Mouse (Mus musculus): ENCODE data around the gene Pitpnm1. TPM values are rescaled to one million over a fixed set of nuclear protein-coding genes. Genes with fewer than 3 reads are reported as not detected.

Pitpnm1 gene
- polyA plus RNA-seq, 1 experiment from 2014 or later, result 12.1 TPM

DNA sequence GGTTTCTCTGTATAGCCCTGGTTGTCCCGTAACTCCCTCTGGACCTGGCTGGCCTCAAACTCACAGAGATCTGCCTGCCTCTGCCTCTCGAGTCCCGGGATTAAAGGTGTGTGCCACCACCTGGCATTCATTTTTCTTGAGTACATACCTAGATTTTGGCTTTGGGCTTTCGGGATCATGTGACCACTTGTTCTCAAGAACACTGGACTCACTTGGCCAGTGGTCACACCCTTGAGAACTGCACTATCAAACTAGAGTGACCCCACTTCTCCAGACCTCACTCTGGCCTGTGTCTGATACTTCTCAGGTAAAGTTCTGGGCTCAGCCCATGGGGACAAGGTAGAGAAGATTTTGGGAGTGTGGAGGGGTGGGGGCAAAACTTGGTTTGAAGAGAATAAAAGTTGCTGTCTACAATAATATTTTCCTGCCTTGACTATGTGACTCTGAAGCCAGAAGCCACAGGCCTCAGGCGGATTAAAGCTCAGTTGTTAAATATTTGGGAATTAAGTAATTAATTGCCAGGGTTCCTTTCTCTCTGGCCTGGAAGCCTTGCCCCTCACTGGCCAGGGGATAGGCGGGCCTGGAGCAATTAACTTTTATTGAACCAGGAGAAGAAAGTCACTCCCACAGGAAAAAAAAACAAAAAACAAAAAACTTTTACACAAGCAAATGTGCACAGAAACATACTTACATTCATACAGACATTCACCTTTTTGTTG is 26.9 kb upstream of the Pitpnm1 start:
- Histone ChIP-seq H3K4me3 (no peak overlapping the region), H3K36me3 (replicated peaks) (no peaks in the 10 kb centered on the region), H3K27ac (no peak overlapping the region), H3K9me3 (no peaks in the 10 kb centered on the region), H3K4me1 (peaks cover 7% of the 10 kb centered on the region; the same call in 1 of the 2 replicates), H3K27me3 (ENCODE audit: poor library complexity, severe bottlenecking) (no peaks in the 10 kb centered on the region)
- 85% methylated on average over 6 of the region's 6 CpGs for WGBS
- no peak for DNase-seq (ENCODE audit: extremely low spot score, low spot score)

DNA sequence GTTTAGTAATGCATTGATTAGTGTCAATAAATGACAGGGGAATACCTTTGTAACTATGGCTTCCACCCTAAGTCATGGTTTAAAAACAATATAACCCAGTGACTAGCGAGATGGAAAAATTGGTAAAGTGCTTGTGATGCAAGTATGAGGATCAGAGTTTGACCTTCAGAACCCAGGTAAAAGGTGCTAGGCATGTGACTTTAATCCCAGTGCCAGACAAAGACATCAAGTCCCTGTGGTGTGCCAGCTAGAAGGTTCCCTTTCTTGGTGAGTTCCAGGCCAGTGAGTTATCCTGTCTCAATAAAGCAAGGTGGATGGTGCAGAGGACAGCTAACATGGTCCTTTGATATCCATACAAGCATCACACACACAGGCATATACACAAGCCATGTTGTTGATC is 24.3 kb upstream of the Pitpnm1 start:
- no peak for DNase-seq (ENCODE audit: extremely low spot score, low spot score)
- H3K4me1 ChIP-seq, result peaks cover 4% of the 10 kb centered on the region; the same call in 1 of the 2 replicates
- 83% methylated on average over 1 of the region's 1 CpGs for whole genome bisulfite sequencing
- H3K27ac ChIP-seq, result no peak overlapping the region
- no peak overlapping the region for H3K4me3 ChIP-seq
- H3K36me3 ChIP-seq (replicated peaks), result no peaks in the 10 kb centered on the region
- H3K27me3 ChIP-seq (ENCODE audit: poor library complexity, severe bottlenecking), result no peaks in the 10 kb centered on the region
- no peaks in the 10 kb centered on the region for H3K9me3 ChIP-seq

- H3K27me3 ChIP-seq (ENCODE audit: poor library complexity, severe bottlenecking), result peaks cover 21% of the 10 kb centered on the region
- H3K4me3 ChIP-seq, result no peak overlapping the region
- DNase-seq (ENCODE audit: extremely low spot score, low spot score), result no peak
- H3K36me3 ChIP-seq (replicated peaks), result no peaks in the 10 kb centered on the region
- no peak overlapping the region for H3K27ac ChIP-seq
- H3K9me3 ChIP-seq, result no peaks in the 10 kb centered on the region
- peaks cover 6% of the 10 kb centered on the region; the same call in 1 of the 2 replicates for H3K4me1 ChIP-seq
- 89% methylated on average over 1 of the region's 1 CpGs for WGBS
Measured at GRCm38 (mm10) chr19:4079594-4079993, 20.2 kb upstream of the Pitpnm1 start.

DNA sequence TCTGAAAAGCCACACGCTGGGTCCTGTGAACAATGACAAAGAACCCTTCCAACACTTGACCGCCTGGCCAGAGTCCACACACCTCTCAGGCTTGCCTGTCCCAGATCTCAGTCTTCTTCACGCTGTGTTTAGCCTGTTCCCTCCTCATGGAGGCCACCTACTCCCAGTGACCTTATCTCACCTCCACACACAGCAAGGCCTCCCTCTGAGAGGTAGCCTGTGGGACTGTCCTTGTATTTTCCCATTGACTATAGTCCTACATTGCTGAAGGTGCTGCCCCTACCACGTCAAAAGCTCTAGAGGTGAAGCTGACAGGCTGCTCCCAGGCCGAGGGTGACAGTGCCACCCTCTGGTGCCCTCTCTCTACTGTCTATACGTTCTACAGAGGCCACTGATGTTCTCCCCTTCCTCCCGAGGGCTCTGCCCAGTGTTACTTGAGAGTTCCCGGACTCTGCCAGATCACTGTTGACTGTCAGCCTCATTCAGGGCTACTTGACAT is 19.2 kb upstream of the Pitpnm1 start:
- Histone ChIP-seq H3K4me1 (peaks cover 6% of the 10 kb centered on the region; the same call in 1 of the 2 replicates), H3K27me3 (ENCODE audit: poor library complexity, severe bottlenecking) (peaks cover 23% of the 10 kb centered on the region), H3K36me3 (replicated peaks) (no peaks in the 10 kb centered on the region), H3K4me3 (no peak overlapping the region), H3K27ac (no peak overlapping the region), H3K9me3 (no peaks in the 10 kb centered on the region)
- no peak for DNase-seq (ENCODE audit: extremely low spot score, low spot score)
- WGBS, result 72% methylated on average over 8 of the region's 8 CpGs

- Histone ChIP-seq H3K27ac (no peak within 1 kb of the TSS), H3K27me3 (ENCODE audit: poor library complexity, severe bottlenecking) (peaks cover 23% of the 10 kb centered on the region), H3K4me1 (peaks cover 6% of the 10 kb centered on the region; the same call in 1 of the 2 replicates), H3K4me3 (no peak within 1 kb of the TSS), H3K9me3 (no peaks in the 10 kb centered on the region), H3K36me3 (replicated peaks) (no peaks in the 10 kb centered on the region)
- DNase-seq (ENCODE audit: extremely low spot score, low spot score), result no peak
- 79% methylated on average over 3 of the region's 3 CpGs for WGBS
Measured at GRCm38 (mm10) chr19:4081394-4081793, 18.4 kb upstream of the Pitpnm1 start, which contains the start of gene Cabp2. Gene Cabp2, plus strand, starts transcription at chr19:4081578.

GRCm38 (mm10) chr19:4082219-4082965 is 17.4 kb upstream of the Pitpnm1 start:
- WGBS, result 88% methylated on average over 11 of the region's 11 CpGs
- no peak for DNase-seq (ENCODE audit: extremely low spot score, low spot score)

GRCm38 (mm10) chr19:4083316-4083715 is 16.5 kb upstream of the Pitpnm1 start:
- H3K27ac ChIP-seq, result no peak overlapping the region
- no peaks in the 10 kb centered on the region for H3K36me3 ChIP-seq (replicated peaks)
- WGBS, result 67% methylated on average over 7 of the region's 7 CpGs
- peaks cover 6% of the 10 kb centered on the region; the same call in 1 of the 2 replicates for H3K4me1 ChIP-seq
- peaks cover 23% of the 10 kb centered on the region for H3K27me3 ChIP-seq (ENCODE audit: poor library complexity, severe bottlenecking)
- no peak overlapping the region for H3K4me3 ChIP-seq
- H3K9me3 ChIP-seq, result no peaks in the 10 kb centered on the region
- no peak for DNase-seq (ENCODE audit: extremely low spot score, low spot score)

More at GRCm38 (mm10) chr19:4082219-4082965, 17.4 kb upstream of the Pitpnm1 start:
- Histone ChIP-seq H3K9me3 (no peaks in the 10 kb centered on the region), H3K27me3 (ENCODE audit: poor library complexity, severe bottlenecking) (peaks cover 23% of the 10 kb centered on the region), H3K27ac (no peak overlapping the region), H3K4me3 (no peak overlapping the region), H3K4me1 (peaks cover 6% of the 10 kb centered on the region; the same call in 1 of the 2 replicates), H3K36me3 (replicated peaks) (no peaks in the 10 kb centered on the region)

DNA sequence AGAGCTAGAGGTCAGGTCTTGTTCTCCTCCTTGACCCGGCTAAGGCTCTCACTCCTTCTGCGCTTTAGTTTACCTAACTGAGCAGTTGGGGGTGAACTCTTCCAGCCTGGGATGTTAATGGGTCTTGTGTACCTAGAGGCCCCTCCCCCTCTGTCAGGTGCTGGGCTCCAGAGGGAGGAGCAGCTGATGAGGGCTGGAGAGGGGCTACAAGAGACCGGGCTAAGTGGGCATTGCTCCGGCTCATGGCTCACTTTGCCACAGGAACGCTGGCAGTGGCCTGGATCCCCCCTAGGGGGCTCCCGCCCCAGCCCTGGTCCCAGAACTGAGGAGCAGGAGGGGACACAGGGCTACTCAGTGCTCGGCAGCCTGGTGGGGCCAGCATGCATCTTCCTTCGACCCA is 16.0 kb upstream of the Pitpnm1 start:
- no peak overlapping the region for H3K27ac ChIP-seq
- no peaks in the 10 kb centered on the region for H3K9me3 ChIP-seq
- WGBS, result 34% methylated on average over 8 of the region's 8 CpGs
- H3K4me3 ChIP-seq, result no peak overlapping the region
- peaks cover 23% of the 10 kb centered on the region for H3K27me3 ChIP-seq (ENCODE audit: poor library complexity, severe bottlenecking)
- no peak for DNase-seq (ENCODE audit: extremely low spot score, low spot score)
- no peaks in the 10 kb centered on the region for H3K36me3 ChIP-seq (replicated peaks)
- H3K4me1 ChIP-seq, result peaks cover 6% of the 10 kb centered on the region; the same call in 1 of the 2 replicates

- peaks cover 23% of the 10 kb centered on the region for H3K27me3 ChIP-seq (ENCODE audit: poor library complexity, severe bottlenecking)
- 67% methylated on average over 1 of the region's 1 CpGs for WGBS
- H3K9me3 ChIP-seq, result no peaks in the 10 kb centered on the region
- DNase-seq (ENCODE audit: extremely low spot score, low spot score), result no peak
- no peak overlapping the region for H3K4me3 ChIP-seq
- H3K27ac ChIP-seq, result no peak overlapping the region
- H3K36me3 ChIP-seq (replicated peaks), result no peaks in the 10 kb centered on the region
- H3K4me1 ChIP-seq, result peaks cover 6% of the 10 kb centered on the region; the same call in 1 of the 2 replicates
Measured at GRCm38 (mm10) chr19:4084984-4085383, 14.8 kb upstream of the Pitpnm1 start.

DNA sequence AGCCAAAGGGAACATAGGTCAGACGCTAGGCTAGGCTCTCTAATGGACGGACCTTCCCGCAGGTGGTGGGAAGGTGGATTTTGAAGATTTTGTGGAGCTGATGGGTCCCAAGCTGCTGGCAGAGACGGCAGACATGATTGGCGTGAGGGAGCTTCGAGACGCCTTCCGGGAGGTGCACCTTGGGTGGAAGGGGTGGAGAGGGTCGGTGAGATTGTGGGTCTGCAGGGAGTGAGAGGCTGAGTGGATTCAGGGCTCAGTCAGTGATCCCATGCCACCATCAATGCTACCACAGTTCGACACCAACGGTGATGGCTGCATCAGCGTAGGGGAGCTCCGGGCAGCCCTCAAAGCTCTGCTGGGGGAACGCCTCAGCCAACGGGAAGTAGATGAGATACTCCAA is 13.6 kb upstream of the Pitpnm1 start:
- H3K36me3 ChIP-seq (replicated peaks), result no peaks in the 10 kb centered on the region
- H3K9me3 ChIP-seq, result no peaks in the 10 kb centered on the region
- peaks cover 26% of the 10 kb centered on the region for H3K27me3 ChIP-seq (ENCODE audit: poor library complexity, severe bottlenecking)
- 96% methylated on average over 15 of the region's 15 CpGs for WGBS
- DNase-seq (ENCODE audit: extremely low spot score, low spot score), result no peak
- peaks cover 6% of the 10 kb centered on the region; the same call in 1 of the 2 replicates for H3K4me1 ChIP-seq
- no peak overlapping the region for H3K4me3 ChIP-seq
- no peak overlapping the region for H3K27ac ChIP-seq

DNA sequence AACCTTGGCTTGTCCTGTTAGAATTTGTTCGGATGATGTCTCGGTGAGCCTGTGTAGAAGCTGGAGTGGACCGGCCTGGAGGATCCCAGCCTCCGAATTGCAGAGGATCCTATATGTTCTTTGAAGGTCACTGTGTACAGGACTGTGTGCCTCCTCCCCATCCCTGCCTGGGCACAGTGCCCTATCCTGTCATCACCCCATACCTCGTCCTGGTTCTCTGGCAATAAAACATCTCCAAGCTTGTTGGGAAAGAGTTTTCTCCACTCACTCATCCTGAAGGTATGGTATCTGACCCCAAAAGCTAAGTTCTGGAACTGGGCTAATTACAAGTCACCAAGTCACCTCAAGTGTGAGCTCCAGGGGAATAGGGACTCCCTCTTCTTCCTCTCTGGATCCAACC is 12.7 kb upstream of the Pitpnm1 start:
- no peak for DNase-seq (ENCODE audit: extremely low spot score, low spot score)
- H3K4me3 ChIP-seq, result no peak overlapping the region
- peaks cover 26% of the 10 kb centered on the region for H3K27me3 ChIP-seq (ENCODE audit: poor library complexity, severe bottlenecking)
- no peak overlapping the region for H3K27ac ChIP-seq
- no peaks in the 10 kb centered on the region for H3K36me3 ChIP-seq (replicated peaks)
- H3K4me1 ChIP-seq, result peaks cover 6% of the 10 kb centered on the region; the same call in 1 of the 2 replicates
- 93% methylated on average over 5 of the region's 5 CpGs for WGBS
- no peaks in the 10 kb centered on the region for H3K9me3 ChIP-seq

- H3K4me3 ChIP-seq, result no peak overlapping the region
- peaks cover 6% of the 10 kb centered on the region; the same call in 1 of the 2 replicates for H3K4me1 ChIP-seq
- H3K27me3 ChIP-seq (ENCODE audit: poor library complexity, severe bottlenecking), result peaks cover 17% of the 10 kb centered on the region
- H3K27ac ChIP-seq, result no peak overlapping the region
- no peaks in the 10 kb centered on the region for H3K9me3 ChIP-seq
- no peaks in the 10 kb centered on the region for H3K36me3 ChIP-seq (replicated peaks)
- WGBS, result 50% methylated on average over 5 of the region's 5 CpGs
- DNase-seq (ENCODE audit: extremely low spot score, low spot score), result no peak
Measured at GRCm38 (mm10) chr19:4088146-4088545, 11.7 kb upstream of the Pitpnm1 start.

DNA sequence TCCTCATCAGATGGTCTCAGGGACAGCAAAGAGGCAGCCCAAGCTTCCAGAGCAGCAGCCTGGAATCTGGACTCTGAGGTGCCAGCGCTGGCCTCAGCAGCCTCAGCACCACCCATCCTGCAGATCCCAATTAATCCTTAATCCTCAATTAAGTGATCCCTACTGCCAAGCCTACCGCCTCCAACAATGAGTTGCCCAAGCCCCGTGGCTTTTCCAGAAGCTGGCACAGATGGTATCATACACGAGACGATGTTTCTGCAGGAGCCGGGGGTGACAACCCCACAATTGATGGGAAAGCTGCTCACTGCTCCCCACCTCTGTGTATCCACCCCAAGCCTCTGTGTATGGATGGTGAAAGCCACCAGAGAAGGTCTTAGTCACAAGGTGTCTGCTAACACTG is 10.7 kb upstream of the Pitpnm1 start:
- H3K36me3 ChIP-seq (replicated peaks), result no peaks in the 10 kb centered on the region
- DNase-seq (ENCODE audit: extremely low spot score, low spot score), result no peak
- WGBS, result 67% methylated on average over 6 of the region's 6 CpGs

More for the DNA sequence above, 10.7 kb upstream of the Pitpnm1 start:
- Histone ChIP-seq H3K9me3 (no peaks in the 10 kb centered on the region), H3K4me1 (0 out of 2 replicates have a peak, but pooled peaks cover 2% of the 10 kb centered on the region), H3K27me3 (ENCODE audit: poor library complexity, severe bottlenecking) (peaks cover 9% of the 10 kb centered on the region; the same call in 1 of the 2 replicates), H3K4me3 (no peak overlapping the region), H3K27ac (no peak overlapping the region)

Measured in forebrain, embryonic 10.5 days (tissue).